Mouse (Mus musculus): ENCODE measurements around the gene Poc1b.

GRCm38 (mm10) chr10:99224218-99224617 is 117.4 kb downstream of the Poc1b start:
- no peak for TF ChIP-seq CTCF (IDR thresholded peaks at IDR 0.05; ENCODE audit: control insufficient read depth, insufficient read depth, low read length)
- no peak for TF ChIP-seq POLR2A (IDR thresholded peaks at IDR 0.05; ENCODE audit: borderline replicate concordance, control insufficient read depth, low read depth, low read length)

Data from bone marrow, adult 2 months (tissue).